Mouse (Mus musculus) E14TG2a.4 (cell line): ENCODE measurements around the gene Rapgef4.

ENCODE experiments used
- CTCF ChIP-seq: conservative IDR thresholded peaks from 2 replicates; pipeline ENCODE4 v1.5.1; 2014; ENCODE audit warnings: low read length
- NANOG ChIP-seq: IDR thresholded peaks from 2 replicates; pipeline ENCODE4 v1.6.1; 2014; ENCODE audit warnings: borderline replicate concordance, low read length, mixed read lengths
- POU5F1 ChIP-seq: IDR thresholded peaks from 2 replicates; pipeline ENCODE4 v1.6.1; 2014; ENCODE audit warnings: low read length, borderline replicate concordance

DNA sequence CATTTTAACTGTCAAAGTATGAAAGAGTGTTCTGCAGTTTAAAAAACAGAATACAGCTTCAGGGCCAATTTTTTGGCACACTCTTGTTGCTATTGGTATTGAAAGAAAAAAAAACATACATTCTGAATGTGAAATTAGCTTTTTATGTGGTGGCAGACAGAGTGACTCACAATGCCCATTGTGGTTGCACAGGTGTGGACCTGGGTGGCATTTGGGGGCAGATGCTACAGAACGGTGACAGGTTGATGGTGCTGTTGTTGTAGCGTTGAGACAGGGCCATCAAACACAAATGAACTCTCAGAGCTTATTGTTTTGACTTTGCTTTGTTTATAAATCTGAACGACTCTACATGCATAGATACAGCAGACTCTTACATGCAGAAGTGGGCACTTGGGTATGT is 202.7 kb downstream of the Rapgef4 start:
- TF ChIP-seq CTCF (no peak), POU5F1 (no peak), NANOG (no peak)
